Mouse (Mus musculus): Measurements from ENCODE around the gene Angpt4.

Gene Angpt4

GRCm38 (mm10) chr2:151986958-151987357, 75.9 kb downstream of the Angpt4 start:
- no peak for DNase-seq

- no peak for DNase-seq
Measured at GRCm38 (mm10) chr2:151988978-151989377, 78.0 kb downstream of the Angpt4 start.

GRCm38 (mm10) chr2:151990985-151991394, 80.0 kb downstream of the Angpt4 start:
- DNase-seq = no peak

GRCm38 (mm10) chr2:151991446-151991845, 80.4 kb downstream of the Angpt4 start:
- no peak for DNase-seq

GRCm38 (mm10) chr2:151994350-151995122, 83.5 kb downstream of the Angpt4 start:
- DNase-seq = peak; percentile 48

Data from layer of hippocampus, adult 9-11 months (tissue).